In the genomic region with DNA sequence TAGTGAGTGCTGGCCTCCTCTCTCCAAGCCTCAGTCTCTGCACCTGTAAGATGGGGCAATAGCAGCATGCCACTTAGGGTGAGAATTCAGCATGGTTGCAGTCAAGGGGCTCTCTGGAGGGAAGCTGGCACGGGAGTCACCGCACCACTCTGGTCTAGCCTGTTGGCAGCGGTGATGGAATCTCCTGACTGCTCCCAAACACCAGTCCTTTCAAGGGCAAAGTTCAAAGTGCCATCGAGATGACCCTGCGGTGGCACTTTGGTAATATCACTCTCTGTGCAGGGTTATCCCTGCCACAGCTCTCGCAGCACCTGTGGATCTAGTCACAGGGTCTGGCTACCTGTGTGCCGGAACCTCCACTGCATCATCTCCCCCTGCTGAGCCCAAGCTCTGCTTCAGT, we compare ENCODE assay signal across 22 mouse cellular contexts. TPM values are rescaled to one million over a fixed set of nuclear protein-coding genes. Genes with fewer than 3 reads are reported as not detected.
DNase-seq lines count a peak whose midpoint lies in the region; ATAC-seq and TF ChIP-seq lines count a peak whose summit lies in the region.
"Had no signal": no experiment of that assay in that cellular context is flagged by ENCODE, and none has a peak within 500 bp of the region (broad histone marks: within the 10 kb centered on the region; RNA-seq: fewer than 3 reads in every experiment).

No protein-coding gene starts in this region.

- H3K4me1 ChIP-seq in liver, adult 2 months (ENCODE audit: control insufficient read depth, insufficient read depth, low read length) = peaks cover 52% of the 10 kb centered on the region
- H3K4me1 ChIP-seq in liver, embryonic 11.5 days (replicated peaks; ENCODE audit: control insufficient read depth, insufficient read depth, low read length) = peaks cover 19% of the 10 kb centered on the region
- H3K4me1 ChIP-seq in kidney, embryonic 15.5 days = peaks cover 43% of the 10 kb centered on the region
- H3K4me1 ChIP-seq in liver, embryonic 13.5 days (replicated peaks) = peaks cover 24% of the 10 kb centered on the region

- peak; percentile 97 for DNase-seq in liver, adult 2 months (ENCODE audit: extremely low read depth, low read depth, low spot score)
- no peak for DNase-seq in liver, embryonic 11.5 days (ENCODE audit: low spot score)
- DNase-seq in liver, embryonic 13.5 days = no peak
- DNase-seq in spleen, postnatal 4 days (ENCODE audit: low spot score in 2 of 2) = no peak
- no peak for DNase-seq in cerebellum, adult 8-10 months
- DNase-seq: cerebellum, adult 11 months; forebrain, postnatal 0 days; thymus, postnatal 14 days had no signal

- peak overlapping the region; percentile 84 for H3K9ac ChIP-seq in liver, adult 2 months (ENCODE audit: low read depth, low read length)
- no peak overlapping the region for H3K9ac ChIP-seq in liver, embryonic 11.5 days (ENCODE audit: low read depth, low read length)
- no peak overlapping the region for H3K9ac ChIP-seq in kidney, embryonic 15.5 days
- H3K9ac ChIP-seq in liver, embryonic 13.5 days = no peak overlapping the region
- H3K9ac ChIP-seq: embryonic facial prominence, embryonic 12.5 days; forebrain, postnatal 0 days; lung, embryonic 15.5 days; midbrain, embryonic 13.5 days; neural tube, embryonic 15.5 days had no signal

- H3K27ac ChIP-seq in liver, adult 2 months (replicated peaks; ENCODE audit: insufficient read depth, low read depth, low read length) = peak overlapping the region; percentile 99
- H3K27ac ChIP-seq in liver, embryonic 11.5 days (ENCODE audit: low read depth, low read length) = no peak overlapping the region
- 0 out of 2 replicates have a peak overlapping the region, but pooled peaks have one; percentile 15 for H3K27ac ChIP-seq in kidney, embryonic 15.5 days
- H3K27ac ChIP-seq in liver, embryonic 13.5 days = peak overlapping the region; percentile 61; the same call in 1 of the 2 replicates
- H3K27ac ChIP-seq: embryonic facial prominence, embryonic 12.5 days; left cerebral cortex, adult 2 months; lung, embryonic 15.5 days; midbrain, embryonic 13.5 days had no signal

- no peaks in the 10 kb centered on the region for H3K79me2 ChIP-seq in liver, adult 2 months (ENCODE audit: control insufficient read depth, insufficient read depth, low read length)

- no peaks in the 10 kb centered on the region for H3K9me3 ChIP-seq in liver, embryonic 11.5 days (ENCODE audit: control insufficient read depth, low read length)
- H3K9me3 ChIP-seq in kidney, embryonic 15.5 days (replicated peaks) = no peaks in the 10 kb centered on the region
- H3K9me3 ChIP-seq in liver, embryonic 13.5 days (replicated peaks) = no peaks in the 10 kb centered on the region
- H3K9me3 ChIP-seq: G1E; limb, embryonic 10.5 days; lung, embryonic 15.5 days; midbrain, embryonic 13.5 days; neural tube, embryonic 15.5 days had no signal

- H3K4me2 ChIP-seq in liver, embryonic 11.5 days = no peak overlapping the region
- no peak overlapping the region for H3K4me2 ChIP-seq in kidney, embryonic 15.5 days
- H3K4me2 ChIP-seq in liver, embryonic 13.5 days = no peak overlapping the region
- H3K4me2 ChIP-seq: embryonic facial prominence, embryonic 12.5 days; lung, embryonic 15.5 days; midbrain, embryonic 13.5 days; neural tube, embryonic 15.5 days had no signal

- H3K27me3 ChIP-seq in liver, adult 2 months (ENCODE audit: control insufficient read depth, insufficient read depth, low read length) = no peaks in the 10 kb centered on the region
- no peaks in the 10 kb centered on the region; the same call in 1 of the 2 replicates for H3K27me3 ChIP-seq in liver, embryonic 11.5 days (replicated peaks; ENCODE audit: control insufficient read depth, insufficient read depth, low read length)
- no peaks in the 10 kb centered on the region for H3K27me3 ChIP-seq in kidney, embryonic 15.5 days
- H3K27me3 ChIP-seq in liver, embryonic 13.5 days = no peaks in the 10 kb centered on the region
- H3K27me3 ChIP-seq: embryonic facial prominence, embryonic 12.5 days; lung, embryonic 15.5 days; neural tube, embryonic 15.5 days had no signal

- no peaks in the 10 kb centered on the region for H3K36me3 ChIP-seq in liver, adult 2 months (ENCODE audit: control insufficient read depth, insufficient read depth, low read length)
- H3K36me3 ChIP-seq in liver, embryonic 11.5 days (ENCODE audit: control insufficient read depth, insufficient read depth, low read length) = no peaks in the 10 kb centered on the region
- no peaks in the 10 kb centered on the region for H3K36me3 ChIP-seq in kidney, embryonic 15.5 days
- H3K36me3 ChIP-seq in liver, embryonic 13.5 days = no peaks in the 10 kb centered on the region
- H3K36me3 ChIP-seq: embryonic facial prominence, embryonic 12.5 days; G1E; limb, embryonic 10.5 days; lung, embryonic 15.5 days; midbrain, embryonic 13.5 days; neural tube, embryonic 15.5 days had no signal

- WGBS in liver, adult 2 months = 29% methylated on average over 7 of the region's 7 CpGs
- WGBS in liver, embryonic 11.5 days = 85% methylated on average over 7 of the region's 7 CpGs
- 93% methylated on average over 7 of the region's 7 CpGs for WGBS in kidney, embryonic 15.5 days
- WGBS in liver, embryonic 13.5 days (ENCODE audit: insufficient replicate concordance) = 81% methylated on average over 7 of the region's 7 CpGs

- TF ChIP-seq CTCF in liver, adult 2 months (IDR thresholded peaks at IDR 0.05; ENCODE audit: low read depth, low read length) = no peak

- no peak for TF ChIP-seq POLR2A in liver, adult 2 months (IDR thresholded peaks at IDR 0.05; ENCODE audit: extremely low read depth, insufficient read depth, low read length)

- H3K4me3 ChIP-seq in liver, adult 2 months (ENCODE audit: insufficient read depth, low read depth, low read length) = peak overlapping the region; percentile 34
- H3K4me3 ChIP-seq in liver, embryonic 11.5 days (ENCODE audit: low read depth, low read length) = no peak overlapping the region
- H3K4me3 ChIP-seq in kidney, embryonic 15.5 days (replicated peaks) = no peak overlapping the region
- H3K4me3 ChIP-seq in liver, embryonic 13.5 days (replicated peaks) = no peak overlapping the region
- H3K4me3 ChIP-seq: embryonic facial prominence, embryonic 12.5 days; left cerebral cortex, adult 2 months; limb, embryonic 10.5 days; lung, embryonic 15.5 days; midbrain, embryonic 13.5 days; neural tube, embryonic 15.5 days had no signal

- no peak for ATAC-seq in liver, embryonic 11.5 days (replicated peaks; ENCODE audit: low FRiP score)
- no peak for ATAC-seq in kidney, embryonic 15.5 days (replicated peaks; ENCODE audit: low FRiP score)
- ATAC-seq in liver, embryonic 13.5 days (ENCODE audit: low read depth) = 0 out of 2 replicates have a peak, but pooled peaks have one; percentile 7
- no peak for ATAC-seq in inflammation-experienced regulatory T-cells, adult 6 months
- ATAC-seq: CD4-positive, CD25-positive, alpha-beta regulatory T cell, adult 4 months; forebrain, postnatal 0 days; midbrain, embryonic 13.5 days had no signal

RNA-seq across cellular contexts. Expression of a gene that starts 54.3 kb away (rescaled TPM):
- not detected in 2 replicates for total RNA-seq in liver, adult 2 months (2014; rRNA removed)
- not detected in 2 replicates for polyA plus RNA-seq in liver, adult 2 months (2012; rRNA removed)
- polyA plus RNA-seq in liver, embryonic 11.5 days (2014; fragmentation: Nextera tagmentation; extraction: Ambion mirVana) = 0.04 and 0.05 TPM in 2 replicates
- polyA plus RNA-seq in kidney, embryonic 15.5 days (2015; fragmentation: Nextera tagmentation; extraction: Ambion mirVana) = 0.28 and 0.30 TPM in 2 replicates
- not detected in 2 replicates for polyA plus RNA-seq in liver, embryonic 13.5 days (2015; fragmentation: Nextera tagmentation; extraction: Ambion mirVana)
- under 1 TPM in 1 of 3 experiments, not detected in 2; 0.15 TPM for polyA plus RNA-seq in inflammation-experienced regulatory T-cells, adult 6 months (2017; shearing (Covaris generic))
- total RNA-seq: common myeloid progenitor, adult 5-6 weeks; gastrocnemius, adult 18-20 months; megakaryocyte progenitor cell, adult 5-6 weeks had no signal
- polyA plus RNA-seq: CD4-positive, CD25-positive, alpha-beta regulatory T cell, adult 4 months; G1E; heart, embryonic 16.5 days had no signal
